Mouse (Mus musculus): ENCODE results near the gene Ip6k1.

Gene Ip6k1

GRCm38 (mm10) chr9:108001922-108002770 is at the start of gene Ip6k1:
Gene Ip6k1 (plus strand): TSS chr9:108002501.
- peak; percentile 100 for DNase-seq (ENCODE audit: low spot score)

GRCm38 (mm10) chr9:107955613-107956289 is 46.5 kb upstream of the Ip6k1 start:
- DNase-seq (ENCODE audit: low spot score), result no peak

GRCm38 (mm10) chr9:107957141-107957540 is 45.2 kb upstream of the Ip6k1 start:
- DNase-seq (ENCODE audit: low spot score), result peak; percentile 16

GRCm38 (mm10) chr9:107959896-107960295 is 42.4 kb upstream of the Ip6k1 start:
- DNase-seq (ENCODE audit: low spot score), result peak; percentile 15

- no peak for DNase-seq (ENCODE audit: low spot score)
Measured at GRCm38 (mm10) chr9:107960928-107961327, 41.4 kb upstream of the Ip6k1 start.

GRCm38 (mm10) chr9:107961351-107961762 is 40.9 kb upstream of the Ip6k1 start:
- no peak for DNase-seq (ENCODE audit: low spot score)

GRCm38 (mm10) chr9:107961881-107962280 is 40.4 kb upstream of the Ip6k1 start:
- DNase-seq (ENCODE audit: low spot score), result peak; percentile 53

GRCm38 (mm10) chr9:107962916-107963315 is 39.4 kb upstream of the Ip6k1 start:
- no peak for DNase-seq (ENCODE audit: low spot score)

GRCm38 (mm10) chr9:107963700-107964099 is 38.6 kb upstream of the Ip6k1 start:
- peak; percentile 90 for DNase-seq (ENCODE audit: low spot score)

GRCm38 (mm10) chr9:107964681-107965080 is 37.6 kb upstream of the Ip6k1 start:
- DNase-seq (ENCODE audit: low spot score), result no peak

GRCm38 (mm10) chr9:107966676-107967075 is 35.6 kb upstream of the Ip6k1 start:
- DNase-seq (ENCODE audit: low spot score), result no peak

GRCm38 (mm10) chr9:107967437-107967836 is 34.9 kb upstream of the Ip6k1 start:
- no peak for DNase-seq (ENCODE audit: low spot score)

GRCm38 (mm10) chr9:107968531-107968930 is 33.8 kb upstream of the Ip6k1 start:
- no peak for DNase-seq (ENCODE audit: low spot score)

GRCm38 (mm10) chr9:107970311-107970710 is 32.0 kb upstream of the Ip6k1 start:
- no peak for DNase-seq (ENCODE audit: low spot score)

GRCm38 (mm10) chr9:107971690-107972541 is 30.4 kb upstream of the Ip6k1 start:
- DNase-seq (ENCODE audit: low spot score), result no peak

- DNase-seq (ENCODE audit: low spot score), result no peak
Measured at GRCm38 (mm10) chr9:107974491-107975171, 27.7 kb upstream of the Ip6k1 start.

GRCm38 (mm10) chr9:107975399-107976386 is 26.6 kb upstream of the Ip6k1 start, which contains the start of gene Uba7:
Gene Uba7 (plus strand): TSS chr9:107975505.
- DNase-seq (ENCODE audit: low spot score), result peak; percentile 18

- DNase-seq (ENCODE audit: low spot score), result no peak
Measured at GRCm38 (mm10) chr9:107978815-107979214, 23.5 kb upstream of the Ip6k1 start.

- peak; percentile 81 for DNase-seq (ENCODE audit: low spot score)
Measured at GRCm38 (mm10) chr9:107981684-107982605, 20.4 kb upstream of the Ip6k1 start.

Measured in embryo, embryonic 10 days (tissue).